Mouse (Mus musculus) limb, embryonic 12.5 days (tissue): ENCODE results near the gene Ywhaq. TPM values are rescaled to one million over a fixed set of nuclear protein-coding genes. Genes with fewer than 3 reads are reported as not detected.

Experiments
- ATAC-seq: fragments of 200-750 bp; cut with Nextera tagmentation; 2 replicates; pipeline ENCODE4 v1.8.0; 2017; ENCODE audit warnings: low read depth, moderate TSS enrichment; ENCODE audit not compliant: insufficient number of reproducible peaks, insufficient read depth, low FRiP score, low TSS enrichment
- H3K27ac ChIP-seq: fragments of 300-500 bp; sonication (generic); 2 replicates; pipeline ENCODE4 v1.5.1; 2016; ENCODE audit warnings: mild to moderate bottlenecking, moderate library complexity
- H3K27me3 ChIP-seq: fragments of 300-500 bp; sonication (generic); 2 replicates; pipeline ENCODE4 v1.6.1; 2016; ENCODE audit warnings: mild to moderate bottlenecking, moderate library complexity
- H3K36me3 ChIP-seq: fragments of 300-500 bp; sonication (generic); 2 replicates; pipeline ENCODE4 v1.6.1; 2016; ENCODE audit warnings: mild to moderate bottlenecking, moderate library complexity
- H3K4me1 ChIP-seq: fragments of 300-500 bp; sonication (generic); replicated peaks from 2 replicates; pipeline ENCODE4 v1.6.1; 2016
- H3K4me2 ChIP-seq: fragments of 300-500 bp; sonication (generic); 2 replicates; pipeline ENCODE4 v1.6.1; 2016; ENCODE audit warnings: mild to moderate bottlenecking, moderate library complexity
- H3K4me3 ChIP-seq: fragments of 300-500 bp; sonication (generic); replicated peaks from 2 replicates; pipeline ENCODE4 v1.5.1; 2016; ENCODE audit warnings: mild to moderate bottlenecking
- H3K9ac ChIP-seq: fragments of 300-500 bp; sonication (generic); replicated peaks from 2 replicates; pipeline ENCODE4 v1.6.1; 2016; ENCODE audit warnings: mild to moderate bottlenecking, moderate library complexity
- H3K9me3 ChIP-seq: fragments of 300-500 bp; sonication (generic); 2 replicates; pipeline ENCODE4 v1.6.1; 2016; ENCODE audit warnings: mild to moderate bottlenecking, moderate library complexity
- WGBS: fragments of 180-500 bp; shearing (Covaris S2); methylation state at CpG from one replicate; pipeline ENCODE4 v1.1.7; 2016; 5-methylcytosine and 5-hydroxymethylcytosine counted together
- polyA plus RNA-seq: library from polyadenylated mRNA; unstranded; fragments of >200 nt; fragmentation: Nextera tagmentation; extraction: Ambion mirVana; gene quantifications from 2 replicates; pipeline ENCODE4 v1.2.1, GENCODE M21; 2016

The Ywhaq gene
- polyA plus RNA-seq, 1 experiment from 2014 or later: 812 TPM

DNA sequence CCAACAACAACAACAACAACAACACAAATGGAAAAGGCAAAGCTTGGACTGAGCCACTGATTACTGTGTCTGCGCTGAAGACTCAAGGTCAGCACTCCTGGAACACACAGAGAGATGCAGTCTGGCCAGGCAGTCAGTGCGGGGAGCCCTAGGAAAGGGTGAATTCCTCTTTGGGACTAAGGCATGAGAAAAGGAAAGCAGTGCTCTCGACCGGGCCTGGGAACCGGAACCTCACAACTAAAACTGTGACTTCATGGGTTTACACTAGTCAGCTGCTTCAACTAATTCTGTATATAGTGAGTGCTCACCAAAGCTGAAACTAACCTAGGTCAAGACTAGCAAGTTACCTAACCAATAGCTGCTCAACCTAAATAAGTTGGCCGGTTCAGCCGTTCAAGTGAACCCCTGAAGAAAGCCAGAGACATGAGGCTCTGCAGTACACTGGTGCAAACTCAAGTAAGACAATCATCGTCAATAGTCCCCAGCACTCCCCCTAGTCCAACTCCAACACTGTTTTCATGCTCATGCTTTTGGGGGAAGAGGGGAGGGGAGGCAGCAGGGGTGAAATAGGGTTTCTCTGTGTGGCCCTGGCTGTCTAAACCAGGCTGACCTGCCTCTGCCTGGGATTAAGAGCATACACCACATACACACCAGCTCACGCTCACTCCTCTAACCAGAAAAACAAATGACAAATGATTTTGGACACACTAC, 48.9 kb downstream of the Ywhaq start:
- H3K4me1 ChIP-seq: no peaks in the 10 kb centered on the region; the same call in 1 of the 2 replicates
- no peak overlapping the region for H3K9ac ChIP-seq
- H3K27ac ChIP-seq: no peak overlapping the region
- no peak overlapping the region for H3K4me3 ChIP-seq
- H3K9me3 ChIP-seq: no peaks in the 10 kb centered on the region
- no peak overlapping the region for H3K4me2 ChIP-seq
- no peaks in the 10 kb centered on the region for H3K27me3 ChIP-seq
- 94% methylated on average over 9 of the region's 9 CpGs for WGBS
- no peak for ATAC-seq
- no peaks in the 10 kb centered on the region for H3K36me3 ChIP-seq

DNA sequence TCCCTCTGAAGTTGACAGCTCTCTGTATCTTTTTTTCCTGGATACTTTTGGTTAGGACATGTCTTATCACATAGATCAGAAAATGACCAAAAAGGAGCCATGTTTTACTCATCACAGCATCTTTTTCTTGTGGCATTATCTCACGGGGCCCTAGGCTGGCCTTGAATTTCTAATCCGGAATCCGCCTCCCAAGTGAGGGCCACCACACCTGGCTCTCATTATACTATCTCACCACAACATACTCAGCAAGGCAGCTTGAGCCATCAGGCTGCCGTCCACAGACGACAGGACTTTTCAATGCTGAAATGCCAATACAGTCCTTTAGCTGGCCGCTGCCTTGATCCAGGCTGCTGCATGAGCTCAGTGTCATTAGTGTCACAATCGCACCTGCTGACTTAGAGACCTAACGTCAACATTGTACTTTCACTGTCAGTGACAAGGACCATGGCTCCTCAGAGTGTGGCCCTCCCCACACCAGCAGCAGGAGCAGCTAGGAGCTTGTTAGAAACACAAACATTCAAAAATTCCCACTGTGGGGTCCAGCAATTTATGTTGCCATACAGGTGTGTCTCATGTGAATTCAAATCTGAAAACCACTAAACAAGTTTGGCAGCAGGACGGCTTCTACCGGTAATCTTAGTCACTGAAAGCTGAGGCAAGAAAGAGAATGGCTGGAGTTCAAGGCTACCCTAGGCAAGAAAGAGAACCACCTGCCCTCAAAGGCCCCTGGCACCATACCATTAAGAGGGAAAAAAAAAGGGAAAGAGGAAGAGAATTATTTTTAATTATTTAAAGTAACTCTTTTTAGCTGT, 52.6 kb downstream of the Ywhaq start:
- 77% methylated on average over 10 of the region's 10 CpGs for WGBS
- ATAC-seq: no peak

DNA sequence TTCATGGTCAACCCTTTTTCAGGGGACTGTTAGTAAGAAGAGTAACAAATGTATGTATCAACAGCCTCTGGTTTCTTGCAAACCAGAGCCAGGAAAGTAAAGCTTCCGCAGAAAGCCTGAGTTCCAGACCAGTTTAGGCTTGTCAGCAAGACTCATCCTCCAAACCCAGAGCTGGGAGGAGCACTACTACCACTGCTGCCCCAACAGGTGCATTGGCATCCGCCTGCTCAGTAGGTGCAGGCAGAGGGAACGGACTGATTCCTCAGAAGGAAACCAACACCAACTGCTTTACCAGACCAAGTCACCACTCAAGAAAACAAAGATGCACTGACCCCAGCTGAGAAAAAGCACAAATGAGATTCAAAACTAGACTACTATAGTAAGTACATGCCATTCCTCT, 54.2 kb downstream of the Ywhaq start:
- Histone ChIP-seq H3K9me3 (no peaks in the 10 kb centered on the region), H3K27me3 (no peaks in the 10 kb centered on the region), H3K4me1 (no peaks in the 10 kb centered on the region), H3K4me2 (no peak overlapping the region), H3K36me3 (peaks cover 17% of the 10 kb centered on the region; the same call in 1 of the 2 replicates), H3K9ac (no peak overlapping the region), H3K4me3 (no peak overlapping the region), H3K27ac (no peak overlapping the region)
- no peak for ATAC-seq
- 85% methylated on average over 3 of the region's 3 CpGs for WGBS

More for the DNA sequence above, 52.6 kb downstream of the Ywhaq start:
- no peak overlapping the region for H3K4me3 ChIP-seq
- no peaks in the 10 kb centered on the region for H3K27me3 ChIP-seq
- H3K4me1 ChIP-seq: no peaks in the 10 kb centered on the region
- no peak overlapping the region for H3K9ac ChIP-seq
- H3K4me2 ChIP-seq: no peak overlapping the region
- no peak overlapping the region for H3K27ac ChIP-seq
- H3K9me3 ChIP-seq: no peaks in the 10 kb centered on the region
- peaks cover 12% of the 10 kb centered on the region; the same call in 1 of the 2 replicates for H3K36me3 ChIP-seq

- H3K27ac ChIP-seq: no peak overlapping the region
- H3K9ac ChIP-seq: no peak overlapping the region
- no peak overlapping the region for H3K4me3 ChIP-seq
- 87% methylated on average over 2 of the region's 2 CpGs for WGBS
- H3K4me1 ChIP-seq: no peaks in the 10 kb centered on the region
- H3K4me2 ChIP-seq: no peak overlapping the region
- ATAC-seq: no peak
- H3K36me3 ChIP-seq: peaks cover 17% of the 10 kb centered on the region; the same call in 1 of the 2 replicates
- H3K27me3 ChIP-seq: no peaks in the 10 kb centered on the region
- H3K9me3 ChIP-seq: no peaks in the 10 kb centered on the region
Measured at GRCm38 (mm10) chr12:21362686-21363085, 54.8 kb downstream of the Ywhaq start.

GRCm38 (mm10) chr12:21353681-21354080, 63.8 kb downstream of the Ywhaq start:
- H3K9ac ChIP-seq: no peak overlapping the region
- H3K4me1 ChIP-seq: no peaks in the 10 kb centered on the region
- no peak for ATAC-seq
- no peak overlapping the region for H3K4me2 ChIP-seq
- H3K4me3 ChIP-seq: no peak overlapping the region
- 95% methylated on average over 8 of the region's 8 CpGs for WGBS
- H3K9me3 ChIP-seq: no peaks in the 10 kb centered on the region
- peaks cover 66% of the 10 kb centered on the region for H3K36me3 ChIP-seq
- no peak overlapping the region for H3K27ac ChIP-seq
- no peaks in the 10 kb centered on the region for H3K27me3 ChIP-seq

DNA sequence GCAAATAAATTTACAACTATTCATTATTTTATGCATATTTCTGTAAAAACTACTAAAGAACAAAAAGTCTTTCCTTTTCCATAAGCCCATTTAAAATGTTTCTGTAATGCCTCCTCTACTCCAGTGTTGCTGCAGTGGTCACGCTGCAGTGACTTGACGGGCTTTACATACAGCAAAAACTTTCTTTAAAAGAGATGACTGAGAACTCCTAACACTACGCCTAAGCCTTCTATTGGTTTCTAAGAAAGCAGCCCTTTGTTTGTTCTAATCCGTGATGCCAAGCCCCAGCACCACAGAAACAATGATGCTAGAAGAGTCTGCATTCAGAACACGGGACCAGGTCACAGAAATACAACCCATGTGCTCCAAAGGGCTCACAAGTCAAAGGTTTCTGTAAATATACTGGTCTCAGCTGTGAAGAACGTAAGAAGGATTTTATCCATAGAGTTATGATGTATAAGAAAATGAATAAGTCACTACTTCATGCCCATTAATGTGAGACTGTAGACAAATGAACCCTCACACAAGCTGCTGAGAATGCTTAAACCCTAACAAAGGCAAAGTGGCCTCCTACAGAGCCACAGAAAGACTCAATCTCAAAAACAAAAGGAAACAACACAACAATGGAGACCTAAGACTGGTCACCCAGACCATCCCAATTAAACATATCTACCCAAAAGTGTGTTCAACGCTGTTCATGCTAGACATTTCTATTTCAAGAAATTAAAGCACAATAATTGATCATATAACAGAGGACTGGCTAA, 67.1 kb downstream of the Ywhaq start:
- Histone ChIP-seq H3K27ac (no peak overlapping the region), H3K4me1 (no peaks in the 10 kb centered on the region), H3K36me3 (peaks cover 76% of the 10 kb centered on the region), H3K4me2 (no peak overlapping the region), H3K9ac (no peak overlapping the region), H3K27me3 (no peaks in the 10 kb centered on the region), H3K4me3 (no peak overlapping the region), H3K9me3 (no peaks in the 10 kb centered on the region)
- WGBS: 85% methylated on average over 7 of the region's 7 CpGs
- ATAC-seq: no peak

DNA sequence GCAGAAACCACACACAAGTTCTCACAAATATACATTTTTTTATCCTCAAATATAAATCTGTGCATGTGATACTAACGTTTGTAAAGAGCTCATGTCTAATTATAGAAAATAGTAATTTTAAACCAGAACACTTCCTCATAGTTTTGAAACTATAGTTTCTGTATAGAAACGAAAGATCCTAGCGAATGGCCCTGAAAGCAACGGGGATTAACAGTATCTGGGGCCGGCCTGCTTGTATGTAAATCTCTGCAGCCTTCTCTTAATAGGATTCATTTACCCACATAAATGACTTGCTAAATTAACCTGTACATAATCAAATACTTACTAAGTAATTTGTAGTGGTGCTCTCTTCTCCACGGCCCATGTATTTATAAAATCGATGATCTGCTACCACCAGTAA, 70.5 kb downstream of the Ywhaq start:
- 90% methylated on average over 7 of the region's 7 CpGs for WGBS
- H3K4me3 ChIP-seq: no peak overlapping the region
- ATAC-seq: no peak
- H3K4me1 ChIP-seq: no peaks in the 10 kb centered on the region
- no peaks in the 10 kb centered on the region for H3K27me3 ChIP-seq
- H3K9me3 ChIP-seq: no peaks in the 10 kb centered on the region
- H3K36me3 ChIP-seq: peaks cover 74% of the 10 kb centered on the region
- H3K27ac ChIP-seq: no peak overlapping the region
- no peak overlapping the region for H3K4me2 ChIP-seq
- no peak overlapping the region for H3K9ac ChIP-seq

GRCm38 (mm10) chr12:21340674-21341073, 76.8 kb downstream of the Ywhaq start:
- ATAC-seq: no peak
- H3K27me3 ChIP-seq: no peaks in the 10 kb centered on the region
- H3K4me3 ChIP-seq: no peak overlapping the region
- no peaks in the 10 kb centered on the region for H3K9me3 ChIP-seq
- no peak overlapping the region for H3K27ac ChIP-seq
- 95% methylated on average over 5 of the region's 5 CpGs for WGBS
- H3K4me1 ChIP-seq: no peaks in the 10 kb centered on the region
- H3K36me3 ChIP-seq: peaks cover 68% of the 10 kb centered on the region
- no peak overlapping the region for H3K4me2 ChIP-seq
- no peak overlapping the region for H3K9ac ChIP-seq

Other genes with a start within 250 kb of the Ywhaq start
- gene Cpsf3, start 132.2 kb downstream of the Ywhaq start, polyA plus RNA-seq: 121 and 125 TPM in 2 replicates
- gene Itgb1bp1, start 131.4 kb downstream of the Ywhaq start, polyA plus RNA-seq: 43.7 and 48.2 TPM in 2 replicates
- 62.7 and 68.9 TPM in 2 replicates for gene Iah1, start 101.2 kb downstream of the Ywhaq start, polyA plus RNA-seq
- gene Adam17, start 44.0 kb downstream of the Ywhaq start, polyA plus RNA-seq: 47.6 and 49.7 TPM in 2 replicates